Mouse (Mus musculus) 416B (cell line): ENCODE measurements at regions not wholly inside any gene's neighbourhood (a gene's known extent, or its start where the extent isn't known, plus 50 kb on each side); places are given as distances from the start of the nearest gene placed in this dataset.

Source experiments
- DNase-seq: peaks from one replicate; pipeline ENCODE4 v3.0.0; 2011; ENCODE audit warnings: low read depth

DNA sequence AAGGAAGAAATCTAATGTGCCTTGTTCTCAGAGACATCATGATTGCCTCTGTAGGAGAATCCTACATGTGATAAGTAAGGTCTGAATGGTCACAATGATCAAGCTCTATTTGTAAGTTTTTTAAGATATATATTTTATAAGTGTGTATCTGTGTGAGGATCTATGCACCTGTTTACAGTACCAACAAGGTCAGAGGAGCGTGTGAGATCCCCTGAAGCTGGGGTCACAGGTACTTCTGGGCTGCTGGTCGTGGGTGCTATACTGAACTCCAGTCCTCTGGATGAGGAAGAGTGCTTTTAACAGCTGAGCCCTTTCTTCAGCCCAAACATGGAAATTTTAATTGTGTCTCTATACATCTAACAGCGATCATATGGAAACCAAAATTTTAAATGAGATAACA, 181.1 kb upstream of the Topaz1 start:
- no peak for DNase-seq

DNA sequence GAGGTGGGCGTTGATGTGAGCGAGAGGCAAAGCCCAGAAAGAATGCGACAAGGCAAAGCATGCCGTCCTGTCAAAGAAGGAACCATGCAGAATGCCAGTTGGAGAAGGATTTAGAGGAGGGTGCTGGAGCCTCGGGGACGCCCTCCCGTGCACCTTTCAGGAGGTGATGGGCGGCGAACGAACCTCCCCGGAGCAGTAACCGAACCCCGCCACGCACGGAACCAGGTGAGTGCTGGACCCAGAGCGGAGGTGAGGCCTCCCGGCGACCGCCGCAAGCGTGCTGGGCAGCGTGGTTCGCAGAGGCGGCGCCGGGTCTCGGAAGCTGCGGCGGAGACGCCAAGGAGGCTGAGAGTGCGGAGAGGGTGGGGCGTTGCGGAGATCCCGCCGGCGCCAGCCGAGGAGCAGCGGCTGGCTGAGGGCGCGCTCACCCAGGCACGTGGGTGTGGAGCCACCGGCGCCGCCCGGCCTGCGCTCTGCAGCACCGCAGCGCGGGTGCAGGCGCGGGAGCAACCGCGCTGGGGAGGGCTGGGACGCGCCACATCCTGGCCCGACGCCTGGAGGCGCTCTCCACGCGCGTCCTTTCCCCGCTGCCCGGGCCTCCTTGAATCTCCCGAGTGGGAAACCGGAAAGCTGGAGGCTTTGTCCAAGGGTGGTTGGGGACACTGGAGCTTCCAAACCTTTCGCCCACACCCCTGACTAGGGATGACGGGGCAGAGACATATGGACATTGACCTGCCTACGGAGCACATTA, 178.3 kb upstream of the Topaz1 start:
- DNase-seq = no peak

DNA sequence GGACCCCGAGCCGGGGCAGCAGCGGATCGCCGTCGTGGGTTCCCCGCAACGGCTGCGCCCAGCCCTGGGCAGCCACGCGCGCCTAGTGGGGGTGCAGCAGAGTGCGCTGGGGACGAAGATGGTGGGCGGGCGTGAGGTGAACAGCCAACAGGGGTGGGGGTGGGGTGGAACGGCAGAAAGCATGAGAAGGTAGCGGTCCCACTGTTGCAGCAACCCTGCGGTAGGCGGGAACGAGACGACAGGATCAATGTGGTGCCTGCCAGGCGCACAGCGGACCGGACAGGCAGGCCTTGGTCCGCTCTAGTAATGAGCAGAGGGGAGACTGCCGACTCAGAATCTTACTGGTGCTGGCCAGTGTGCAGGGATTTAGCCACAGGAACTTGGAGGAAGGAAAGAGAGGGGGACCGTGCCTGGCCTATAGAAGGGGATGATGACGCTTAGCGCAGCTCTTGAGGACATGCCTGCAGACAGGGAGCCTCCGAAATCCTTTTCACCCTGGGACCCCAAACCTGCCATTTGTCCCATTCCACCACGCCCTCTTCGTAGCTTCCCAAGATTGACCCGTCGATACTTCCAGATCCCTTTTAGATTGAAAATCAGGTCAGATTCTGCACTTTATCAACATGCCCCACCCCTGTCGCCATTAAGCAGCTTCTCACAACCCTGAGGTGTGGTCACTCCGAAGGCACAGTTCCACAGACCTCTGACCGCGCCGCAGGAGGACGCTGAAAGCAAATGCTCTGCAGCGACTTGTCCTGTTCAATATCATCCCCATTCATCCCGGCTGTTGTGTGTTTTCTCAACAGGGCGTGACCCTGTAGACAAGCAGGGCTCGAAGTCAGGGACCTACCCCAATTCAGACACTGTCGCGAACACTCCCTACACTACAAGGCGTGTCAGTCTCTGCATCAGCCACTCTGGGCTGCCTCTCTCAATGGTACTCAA, 177.4 kb upstream of the Topaz1 start:
- DNase-seq = no peak

DNA sequence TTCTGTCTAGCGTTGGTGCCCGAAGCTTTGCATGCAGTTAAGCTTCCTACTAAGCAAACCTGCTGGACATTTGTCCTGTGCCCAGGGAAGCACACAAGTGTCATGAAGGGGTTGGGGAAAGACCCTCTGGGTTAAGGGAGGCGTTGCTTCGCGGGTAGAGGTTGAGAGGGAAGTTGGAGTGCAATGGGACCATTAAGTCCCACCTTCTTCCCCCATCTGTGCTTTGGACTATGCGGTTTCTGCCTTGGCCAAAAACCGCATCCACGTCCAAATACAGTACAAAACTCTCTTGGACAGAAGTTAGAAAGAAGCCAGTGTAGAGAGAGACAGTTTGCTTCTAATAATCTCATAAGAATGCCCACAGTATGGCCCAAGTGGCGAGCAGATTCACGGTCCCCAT, 176.1 kb upstream of the Topaz1 start:
- DNase-seq = no peak

DNA sequence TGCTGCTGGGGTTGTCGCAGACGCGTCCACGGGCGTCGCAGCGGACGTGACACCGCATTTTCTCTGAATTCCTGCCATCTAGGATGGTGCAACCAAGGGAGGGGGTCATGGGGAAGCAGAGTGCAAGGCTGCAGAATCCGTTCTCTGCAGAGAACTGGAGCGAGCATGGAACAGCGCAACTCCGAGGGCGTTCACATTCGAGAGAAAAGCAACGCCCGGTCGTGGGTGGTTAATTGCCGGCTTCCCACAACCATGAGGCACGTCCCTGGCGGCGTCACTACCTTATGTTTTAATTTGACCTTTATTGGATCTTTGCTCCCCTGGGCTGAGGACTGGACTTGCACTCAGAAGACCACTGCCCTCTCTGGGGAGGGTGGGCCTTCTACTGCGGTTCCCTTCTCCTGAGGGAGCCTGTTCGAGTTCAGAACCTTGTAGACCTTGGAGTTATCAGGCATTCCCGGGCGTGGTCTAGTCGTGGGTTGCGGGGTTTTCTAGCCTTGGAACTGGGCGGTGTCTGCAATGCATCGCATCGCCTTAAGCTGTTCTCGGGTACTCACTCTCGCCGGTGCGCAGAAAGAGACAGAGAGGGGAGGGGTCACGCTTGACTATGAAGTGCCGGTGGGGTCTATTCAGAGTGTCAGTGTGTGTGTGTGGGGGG, 175.6 kb upstream of the Topaz1 start:
- no peak for DNase-seq

DNA sequence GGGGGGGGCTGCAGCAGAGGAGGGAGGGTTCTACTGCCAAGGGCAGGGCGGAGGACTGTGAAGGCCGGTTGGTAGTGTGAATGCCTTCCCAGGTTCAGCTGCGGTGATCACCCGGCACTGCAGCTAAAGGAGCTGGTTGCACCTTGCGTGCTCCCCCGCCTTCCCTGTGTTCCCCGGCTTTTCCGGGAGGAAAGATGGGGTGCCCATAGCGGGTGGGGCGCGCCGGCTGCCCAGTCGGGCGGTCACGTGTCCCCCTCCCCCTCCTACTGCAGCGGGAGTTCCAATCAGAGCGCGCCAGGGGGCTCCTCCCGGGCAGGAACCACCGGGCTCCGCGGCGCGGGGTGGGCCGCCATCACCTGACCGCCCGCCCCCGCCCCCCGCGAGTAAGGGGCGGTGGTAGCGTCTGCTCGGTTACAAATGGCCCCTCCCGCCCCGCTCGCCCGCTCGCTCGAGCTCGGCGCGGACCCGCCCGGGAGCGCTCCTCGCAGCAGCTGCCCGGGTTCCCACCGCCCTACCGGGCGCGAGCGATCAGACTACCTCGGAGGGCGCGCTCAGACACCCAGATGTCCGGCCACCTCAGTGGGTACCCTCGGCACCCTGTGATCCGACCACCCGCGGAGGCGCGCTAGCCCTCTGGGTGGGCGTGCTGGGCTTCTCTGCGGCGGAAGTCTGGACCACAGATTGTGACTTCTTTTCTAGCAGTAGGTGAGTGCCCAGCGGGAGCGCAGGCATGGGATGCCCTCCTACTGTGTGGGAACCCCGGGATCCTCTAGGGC, 174.9 kb upstream of the Topaz1 start:
- DNase-seq = no peak

DNA sequence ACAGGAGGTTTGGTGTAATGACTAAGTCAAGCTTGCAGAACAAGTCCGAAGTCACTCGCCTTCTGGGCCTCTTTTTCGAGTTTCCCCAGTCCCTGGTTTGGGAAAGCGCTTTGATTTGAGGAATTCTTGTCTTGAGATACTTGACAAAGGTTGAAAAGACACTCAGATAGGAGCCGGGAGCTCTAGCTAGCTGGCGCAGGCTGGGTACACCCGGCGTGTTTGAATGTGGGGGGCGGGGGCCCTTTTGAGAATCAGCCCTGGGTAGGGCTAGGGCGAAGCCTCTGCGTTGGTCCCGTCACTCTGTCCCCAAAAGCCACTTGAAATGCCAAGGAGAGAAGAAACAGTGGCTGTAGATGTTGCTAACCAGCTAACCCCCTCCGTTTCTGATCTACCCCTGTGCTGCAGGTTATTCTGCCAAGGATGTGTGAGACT, 174.3 kb upstream of the Topaz1 start:
- no peak for DNase-seq

DNA sequence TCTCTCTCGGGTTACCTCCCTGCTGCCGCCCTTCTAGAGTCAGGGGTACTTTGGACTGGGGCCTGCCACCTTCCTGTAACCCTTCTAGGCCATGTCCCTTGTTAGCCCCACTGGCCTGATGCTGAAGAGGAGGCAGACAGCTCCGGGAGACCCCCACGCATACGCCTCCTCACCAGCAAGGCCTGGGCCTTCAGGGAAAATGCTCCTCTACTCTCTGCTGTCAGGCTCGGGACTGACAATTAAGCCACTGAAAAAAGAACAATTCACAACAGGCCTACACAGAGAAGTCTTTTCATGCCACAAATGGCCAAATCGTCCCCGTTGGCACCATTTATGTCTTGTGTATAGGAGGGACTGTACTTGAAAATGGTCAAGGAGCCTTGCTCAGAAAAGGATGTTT, 161.9 kb upstream of the Topaz1 start:
- no peak for DNase-seq

DNA sequence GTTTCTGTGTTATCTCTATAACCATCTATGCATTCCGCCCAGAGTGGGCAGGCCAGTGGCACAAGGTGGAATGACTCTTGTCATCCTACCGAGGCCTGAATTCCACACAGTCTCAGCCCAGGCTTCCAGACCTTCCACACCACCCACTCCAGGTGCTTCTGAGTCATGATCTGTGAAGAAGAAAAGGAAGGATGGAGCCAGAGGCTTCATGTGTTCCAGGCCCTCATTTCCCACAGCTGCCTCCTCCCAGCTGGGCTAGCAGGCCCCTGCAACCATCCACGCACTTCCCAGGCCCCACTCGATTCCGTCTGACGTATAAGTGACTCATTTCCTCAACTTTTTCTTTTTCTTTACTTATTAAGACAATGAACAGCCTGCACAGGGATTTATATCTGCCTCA, 160.7 kb upstream of the Topaz1 start:
- peak; percentile 2 for DNase-seq

DNA sequence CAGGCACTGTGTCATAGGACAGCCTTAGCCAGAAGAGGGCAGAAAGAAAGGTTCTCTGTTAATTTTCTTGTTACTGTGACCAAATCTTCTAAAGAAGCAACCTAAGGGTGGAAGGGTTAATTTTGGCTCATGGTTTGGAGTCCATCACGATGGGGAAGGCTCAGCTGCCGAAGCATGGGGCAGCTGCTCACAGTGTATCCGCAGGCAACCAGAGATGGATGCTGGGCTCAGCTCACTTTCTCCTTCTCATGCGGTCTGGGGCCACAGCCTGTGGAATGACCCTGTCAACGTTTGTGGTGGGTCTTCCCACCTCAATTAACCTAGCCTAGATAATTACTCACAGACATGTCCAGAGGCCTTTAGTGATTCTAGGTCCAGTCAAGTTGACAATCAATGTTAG, 160.2 kb upstream of the Topaz1 start:
- DNase-seq = no peak

DNA sequence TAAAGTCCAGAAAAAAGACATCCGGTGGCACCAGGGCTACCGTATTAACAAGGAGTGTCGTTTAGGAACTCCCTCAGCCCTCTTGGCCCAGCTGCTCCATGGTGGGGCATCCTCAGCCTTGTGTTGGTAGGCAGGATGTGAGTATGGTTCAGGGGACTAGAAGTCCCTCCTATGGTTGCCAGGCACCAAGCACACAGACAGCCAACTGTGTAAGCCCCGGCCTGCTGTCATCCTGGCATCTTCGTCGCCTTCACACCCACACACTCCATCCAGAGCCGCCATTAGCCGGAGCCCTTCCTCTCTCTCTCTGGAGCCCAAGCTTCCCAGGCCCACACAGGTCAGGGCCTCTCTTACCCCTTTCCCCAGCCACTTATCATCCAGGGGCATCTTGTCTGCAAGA, 158.9 kb upstream of the Topaz1 start:
- no peak for DNase-seq

DNA sequence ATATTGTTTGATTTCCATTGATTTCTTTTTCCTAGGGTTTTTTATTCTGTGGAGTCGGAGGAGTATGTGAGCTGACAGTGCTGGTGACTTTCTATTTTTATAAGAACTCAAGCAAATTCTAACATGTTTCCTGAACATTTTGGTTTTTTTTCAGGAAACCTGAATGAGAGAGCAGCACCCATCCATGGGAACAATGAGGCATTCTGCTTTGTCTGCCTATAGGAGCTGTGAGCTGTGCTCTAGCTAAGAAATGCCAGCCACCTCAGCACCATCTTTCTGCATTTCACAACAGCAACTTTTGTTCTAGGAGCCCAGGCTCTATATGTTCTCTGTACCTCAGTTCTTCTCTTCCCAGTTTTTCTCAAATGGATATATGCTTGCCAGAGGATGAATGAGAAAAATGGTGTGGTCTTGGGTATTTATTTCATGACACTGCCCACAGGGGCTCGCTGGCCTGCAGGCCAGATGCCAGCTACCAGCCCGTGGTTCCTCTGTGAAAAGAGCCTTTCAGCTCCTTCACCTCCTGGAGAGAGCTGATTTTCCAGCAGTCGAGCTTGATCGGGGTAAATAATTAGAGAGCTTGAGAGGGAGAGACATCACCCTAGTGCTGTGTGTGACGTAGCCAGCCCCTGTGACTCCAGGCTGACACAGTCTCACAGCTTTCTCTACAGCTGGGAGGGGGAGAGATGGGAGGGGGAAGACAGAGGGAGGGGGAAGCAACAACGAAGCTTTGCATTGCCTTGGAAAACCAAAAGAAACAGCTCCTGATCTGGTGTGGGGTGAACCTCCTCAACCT, 154.1 kb upstream of the Topaz1 start:
- DNase-seq = no peak

DNA sequence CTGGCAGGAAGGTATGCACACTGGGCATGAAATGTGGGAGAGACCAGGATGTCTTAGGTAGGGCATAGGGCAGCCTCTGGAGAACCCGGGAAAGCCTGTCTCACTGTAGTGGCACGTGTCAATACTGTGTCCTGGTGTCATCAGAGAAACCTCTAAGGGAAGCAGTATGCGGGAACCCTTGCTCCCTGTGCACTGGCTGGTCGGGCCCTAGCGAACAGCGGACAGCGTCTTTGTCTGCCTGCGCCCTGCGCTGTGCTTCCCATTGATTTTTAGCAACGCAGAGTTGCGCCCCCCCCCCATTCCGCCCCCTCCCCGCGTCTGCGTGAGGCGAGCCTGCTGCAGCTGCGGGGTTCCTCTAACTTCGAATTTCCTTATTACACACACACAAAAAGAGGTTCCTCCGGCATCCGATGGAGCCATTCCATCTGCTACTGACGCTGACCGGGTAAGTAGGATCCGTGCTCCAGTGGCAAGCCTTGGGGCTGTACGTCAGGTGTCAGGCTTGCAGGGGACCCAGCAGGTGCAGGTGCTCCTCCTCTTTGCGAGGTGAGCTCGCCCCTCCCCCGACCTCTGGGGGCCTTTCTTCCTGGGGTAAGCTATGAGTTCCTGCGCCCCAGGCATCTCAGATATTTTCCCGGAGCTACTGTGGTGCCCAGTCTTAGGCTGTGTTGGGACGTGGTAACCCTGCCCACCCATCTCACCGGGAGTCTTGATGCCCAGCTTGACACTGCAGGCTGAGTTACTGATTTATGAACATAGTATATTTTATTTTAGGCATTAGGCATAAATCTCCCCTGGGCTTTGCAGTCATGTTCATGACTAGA, 151.8 kb upstream of the Topaz1 start:
- no peak for DNase-seq

DNA sequence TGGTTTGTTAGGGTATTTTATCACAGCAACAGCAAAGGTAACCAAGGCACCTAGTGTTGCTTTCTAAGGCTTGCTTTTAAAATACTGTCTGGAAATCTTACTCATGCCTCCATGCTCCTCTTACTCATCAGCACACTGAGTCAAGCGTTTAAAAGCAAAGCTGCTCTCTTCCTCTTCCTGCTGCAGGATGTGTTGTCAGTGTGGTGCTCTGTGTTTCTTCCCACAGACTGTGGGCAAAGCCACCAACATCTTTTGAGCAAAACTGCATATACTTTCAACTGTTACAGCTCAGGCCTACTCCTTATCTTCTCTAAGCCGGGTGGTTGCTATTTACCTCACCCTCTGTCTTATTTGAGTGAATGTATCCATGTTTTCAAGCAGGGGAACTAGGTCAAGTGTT, 144.0 kb upstream of the Topaz1 start:
- peak; percentile 75 for DNase-seq

DNA sequence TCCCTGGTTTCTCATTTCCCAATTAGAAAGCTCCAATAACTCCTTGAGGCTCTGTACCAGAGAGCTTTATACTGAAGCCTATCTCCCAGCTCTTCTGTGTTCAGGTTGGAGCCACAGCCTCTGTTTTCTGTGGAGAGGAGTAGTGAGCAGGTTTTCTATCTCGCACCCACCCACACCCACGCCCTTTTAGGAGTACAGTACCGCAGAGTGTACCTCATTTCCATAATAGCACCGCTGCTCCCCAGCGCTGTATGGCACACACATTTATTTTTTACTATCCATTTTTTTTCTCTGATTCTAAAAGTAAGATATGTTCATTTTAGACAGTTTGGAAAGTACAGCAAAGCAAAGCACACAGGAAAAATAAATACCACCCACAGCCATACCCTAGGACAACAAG, 137.5 kb upstream of the Topaz1 start:
- no peak for DNase-seq

DNA sequence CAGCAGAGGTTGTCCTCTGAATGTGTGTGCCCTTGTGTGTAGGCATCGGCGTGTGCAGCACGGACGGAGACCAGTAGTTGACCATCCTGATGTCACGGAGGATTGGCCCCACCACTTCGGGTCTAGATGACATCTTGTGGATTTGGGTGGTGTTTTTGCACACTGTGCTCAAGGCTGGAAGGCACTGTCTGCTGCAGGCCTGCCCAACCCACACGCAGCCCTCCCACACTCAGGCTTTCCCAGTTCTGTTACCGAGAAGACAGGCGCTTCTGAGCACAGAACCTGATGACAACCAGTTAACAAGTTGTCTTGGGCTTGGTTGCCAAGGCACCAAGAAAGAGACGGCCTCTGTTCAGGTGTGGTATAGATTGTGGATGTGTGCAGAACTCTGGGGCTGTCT, 136.2 kb upstream of the Topaz1 start:
- no peak for DNase-seq

DNA sequence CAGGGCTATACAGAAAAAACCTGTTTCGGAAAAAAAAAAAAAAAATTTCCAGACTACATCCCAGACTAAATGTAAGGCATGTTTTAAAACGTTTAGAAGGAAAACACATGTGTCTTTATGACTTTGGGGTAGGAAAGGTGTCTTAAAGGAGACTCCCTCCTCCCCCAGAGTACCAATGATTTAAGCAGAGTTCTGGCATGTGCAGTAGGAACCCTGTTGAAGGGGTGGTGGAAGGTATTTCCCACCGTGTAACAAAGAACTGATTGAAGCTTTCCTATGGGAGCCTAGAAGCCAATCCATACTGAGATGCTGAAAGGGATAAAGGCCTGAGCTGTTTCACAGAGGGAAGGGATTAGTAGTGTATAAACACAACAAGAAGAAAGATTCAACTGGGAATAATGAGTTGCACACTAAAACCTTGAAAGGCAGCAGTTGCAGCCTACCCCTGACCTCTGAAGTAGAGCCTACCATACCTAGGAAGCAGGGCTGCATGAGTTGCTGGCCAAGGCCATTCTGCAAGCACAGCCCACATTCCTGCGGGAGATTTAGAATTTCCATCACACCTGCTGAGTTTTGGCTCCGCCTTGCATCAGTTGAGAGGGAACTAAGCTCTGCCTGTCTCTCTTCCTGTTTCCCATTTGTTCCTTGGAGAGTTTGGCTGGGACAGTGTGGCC, 132.4 kb upstream of the Topaz1 start:
- DNase-seq = no peak

DNA sequence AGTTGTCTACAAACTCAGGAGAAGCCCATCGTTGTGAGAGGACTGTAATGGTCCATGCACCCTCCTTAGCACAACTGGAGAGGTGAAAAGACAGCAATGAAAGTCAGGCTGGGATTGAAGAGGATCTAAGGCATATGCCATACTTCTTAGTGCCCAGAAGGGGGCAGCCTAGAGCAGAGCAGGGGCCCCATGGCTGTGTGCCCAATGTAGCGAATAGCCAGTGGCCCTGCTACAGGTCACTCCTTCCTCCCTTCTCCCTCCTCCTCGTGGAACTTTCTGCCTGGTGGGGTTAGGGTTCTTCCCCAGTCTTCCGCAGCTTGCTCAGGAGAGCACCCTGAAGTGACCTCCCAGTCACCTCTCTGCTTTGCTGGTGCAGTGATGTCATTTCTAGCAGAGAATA, 131.8 kb upstream of the Topaz1 start:
- DNase-seq = peak; percentile 30

DNA sequence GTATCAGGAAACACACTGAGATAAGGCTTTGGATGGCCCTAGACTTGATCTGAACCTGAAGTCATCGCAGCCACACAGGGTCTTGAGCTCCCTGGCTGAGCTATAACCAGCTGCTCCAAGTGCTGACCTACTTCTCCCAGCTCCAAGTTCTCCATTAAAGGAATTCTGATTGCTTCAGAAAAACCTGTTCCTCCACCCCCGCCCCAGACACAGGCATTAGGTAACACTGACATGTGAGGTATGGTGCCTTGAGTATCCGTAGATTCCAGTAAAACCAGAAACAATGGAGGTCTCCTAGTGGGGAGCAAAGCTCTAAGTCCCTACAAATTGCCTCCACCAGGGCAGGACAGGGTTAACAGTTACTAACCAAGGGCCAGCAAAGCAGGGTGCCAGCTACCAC, 129.4 kb upstream of the Topaz1 start:
- DNase-seq = no peak

DNA sequence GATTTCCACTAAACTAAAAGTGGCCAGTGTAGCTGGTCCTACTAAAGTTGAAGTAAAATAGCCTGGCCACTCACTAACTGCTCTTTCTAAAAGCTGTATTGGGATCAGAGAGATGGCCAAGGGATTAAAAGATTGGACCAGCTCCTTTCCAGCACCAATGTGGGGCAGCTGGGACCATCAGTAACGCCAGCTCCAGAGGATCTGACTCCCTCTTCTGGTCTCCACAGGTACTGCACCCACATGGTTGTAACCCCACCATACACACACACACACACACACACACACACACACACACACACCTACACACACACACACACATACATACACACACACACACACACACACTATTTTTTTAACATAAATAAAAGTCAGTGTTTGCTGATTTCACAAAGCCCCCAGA, 122.1 kb upstream of the Topaz1 start:
- DNase-seq = no peak
